Mouse (Mus musculus) layer of hippocampus, postnatal 36 days (tissue): ENCODE data around the gene Agbl3. TPM values are rescaled to one million over a fixed set of nuclear protein-coding genes. Genes with fewer than 3 reads are reported as not detected.

Experiments
- DNase-seq, 2 experiments: peaks; one replicate each; pipeline ENCODE4 v3.0.0; 2022
- total RNA-seq, 2 experiments: library from RNA; stranded (reverse); gene quantifications; 2 replicates each; pipeline ENCODE4 v1.2.3; 2021

Gene Agbl3
- total RNA-seq, 2 experiments from 2014 or later, result 13.7 to 13.8 TPM

GRCm38 (mm10) chr6:34797887-34798286 is 17.7 kb downstream of the Agbl3 start:
- no peak for DNase-seq

- no peak for DNase-seq
Observed at GRCm38 (mm10) chr6:34805582-34805981, 25.4 kb downstream of the Agbl3 start.

- DNase-seq, result no peak
Observed at GRCm38 (mm10) chr6:34810651-34811050, 30.4 kb downstream of the Agbl3 start.

DNA sequence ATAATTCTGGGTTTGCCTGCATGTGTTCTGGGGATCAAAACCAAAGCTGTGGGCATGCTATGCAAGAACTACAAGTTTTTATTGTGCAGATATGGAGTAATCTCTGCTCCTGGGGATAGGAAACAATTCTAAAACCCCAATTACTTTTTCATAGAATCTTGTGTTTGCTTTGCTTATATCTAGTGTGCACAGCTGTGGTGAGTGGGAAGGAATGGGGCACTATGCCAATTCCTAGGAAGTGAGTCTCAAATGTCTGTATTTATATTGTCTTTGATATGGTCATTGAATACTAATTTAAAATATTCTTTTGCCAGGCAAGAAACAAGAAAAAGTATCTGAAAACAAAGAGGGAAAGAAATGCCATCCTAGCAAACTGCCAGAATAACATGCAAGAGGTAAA is 44.2 kb downstream of the Agbl3 start:
- peak in 1 of 2 experiments; percentile 8 for DNase-seq

- DNase-seq, result no peak
Observed at GRCm38 (mm10) chr6:34832352-34832751, 52.1 kb downstream of the Agbl3 start.

GRCm38 (mm10) chr6:34861546-34862053 is 81.4 kb downstream of the Agbl3 start:
- DNase-seq, result no peak

DNA sequence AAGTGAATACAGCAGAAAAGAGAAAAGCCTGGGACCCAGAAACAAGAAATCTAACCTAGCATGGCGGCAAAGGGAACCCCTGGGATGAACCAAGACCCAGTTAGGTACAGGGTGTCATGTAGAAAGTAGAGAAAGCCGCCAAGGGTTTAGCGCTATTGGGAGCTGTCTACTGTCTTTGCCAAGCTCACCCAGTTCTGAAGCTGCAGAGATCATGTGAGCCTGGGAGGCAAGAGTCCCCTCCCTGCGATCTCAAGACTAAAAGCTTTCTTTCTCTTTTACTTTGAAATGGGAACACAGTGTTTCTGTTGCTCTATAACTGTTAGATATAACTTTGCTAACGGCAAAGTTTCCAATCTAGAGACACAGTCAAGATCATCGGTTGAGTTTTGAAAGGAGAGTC is 82.1 kb downstream of the Agbl3 start:
- no peak for DNase-seq

GRCm38 (mm10) chr6:34862791-34863403 is 82.7 kb downstream of the Agbl3 start, which contains the start of gene Tmem140:
Gene Tmem140 (plus strand): TSS chr6:34863146.
- no peak for DNase-seq

GRCm38 (mm10) chr6:34863786-34864514 is 83.7 kb downstream of the Agbl3 start:
- no peak for DNase-seq

GRCm38 (mm10) chr6:34865213-34865612 is 85.0 kb downstream of the Agbl3 start:
- DNase-seq, result no peak

- DNase-seq, result no peak
Observed at GRCm38 (mm10) chr6:34865711-34866593, 85.7 kb downstream of the Agbl3 start.

GRCm38 (mm10) chr6:34866786-34867185 is 86.6 kb downstream of the Agbl3 start:
- DNase-seq, result no peak

GRCm38 (mm10) chr6:34867301-34867994 is 87.2 kb downstream of the Agbl3 start:
- DNase-seq, result no peak

DNA sequence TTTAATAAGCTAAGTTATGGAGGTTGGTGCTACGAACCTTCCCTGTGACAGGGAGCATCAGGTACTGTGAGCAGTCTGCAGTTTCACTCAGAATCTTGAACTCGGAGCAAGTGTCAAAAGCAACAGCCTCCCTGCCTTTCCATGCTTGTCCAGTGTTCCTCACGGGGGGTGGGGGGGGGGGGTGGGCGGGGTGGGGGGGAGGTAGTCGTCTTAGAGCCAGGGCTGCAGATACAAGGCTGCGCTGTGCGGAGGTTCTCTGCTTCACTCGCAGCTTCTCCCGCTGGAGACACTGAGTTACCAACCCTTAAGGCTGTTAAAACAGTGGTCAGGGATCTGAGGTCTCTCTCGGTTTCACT is 87.7 kb downstream of the Agbl3 start:
- no peak for DNase-seq

- DNase-seq, result no peak
Observed at GRCm38 (mm10) chr6:34868507-34869217, 88.4 kb downstream of the Agbl3 start.

DNA sequence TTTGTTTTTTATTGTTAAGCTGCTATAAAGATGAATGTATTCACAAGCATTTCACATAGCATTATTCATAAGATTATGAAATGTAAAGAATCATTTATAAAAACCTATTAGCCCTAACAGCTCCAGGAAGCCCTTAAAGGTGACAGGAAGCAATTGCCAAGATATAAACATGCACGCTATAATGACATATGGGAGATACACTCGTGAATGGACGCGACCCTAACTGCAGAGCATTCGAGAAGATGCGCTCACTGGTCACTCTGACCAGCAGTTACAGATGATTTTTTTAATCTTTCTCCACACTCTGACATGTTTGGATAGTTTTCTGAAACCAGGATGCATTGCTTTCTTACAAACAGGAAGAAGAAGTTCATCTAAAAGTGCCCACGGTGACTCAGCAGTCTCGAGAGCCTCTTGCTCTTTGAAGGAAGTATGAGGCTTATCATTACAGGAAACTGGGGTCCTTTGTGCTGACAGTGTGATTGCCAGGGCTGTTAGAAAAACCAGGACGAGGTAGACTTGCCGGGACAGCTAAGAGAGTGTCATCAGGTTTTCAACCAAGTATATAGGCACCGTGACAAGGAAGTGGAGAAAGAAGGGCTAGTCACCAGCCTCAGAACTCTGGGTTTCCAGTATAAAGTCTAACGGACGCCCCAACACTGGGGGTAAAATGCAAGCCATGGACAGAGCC is 89.1 kb downstream of the Agbl3 start:
- no peak for DNase-seq

GRCm38 (mm10) chr6:34870136-34870535 is 89.9 kb downstream of the Agbl3 start:
- DNase-seq, result no peak

DNA sequence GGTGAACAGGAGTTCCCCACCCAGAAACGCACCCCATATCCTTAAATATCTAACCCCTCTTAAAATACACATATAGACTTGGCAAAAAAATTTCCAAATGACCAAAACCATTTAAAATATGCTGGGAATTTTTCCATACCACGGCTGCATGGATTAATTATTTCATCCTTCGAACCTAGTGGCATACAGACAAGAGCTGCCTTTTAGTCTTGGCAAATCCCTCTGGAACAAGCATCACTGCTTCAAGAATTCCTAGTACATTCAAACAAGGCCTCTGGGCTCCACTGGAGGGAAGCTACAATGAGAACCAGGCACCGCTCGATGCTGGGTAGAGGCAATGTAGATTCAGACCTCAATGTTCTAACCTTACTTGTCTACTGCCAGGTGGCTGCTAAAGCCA is 90.5 kb downstream of the Agbl3 start:
- DNase-seq, result no peak

DNA sequence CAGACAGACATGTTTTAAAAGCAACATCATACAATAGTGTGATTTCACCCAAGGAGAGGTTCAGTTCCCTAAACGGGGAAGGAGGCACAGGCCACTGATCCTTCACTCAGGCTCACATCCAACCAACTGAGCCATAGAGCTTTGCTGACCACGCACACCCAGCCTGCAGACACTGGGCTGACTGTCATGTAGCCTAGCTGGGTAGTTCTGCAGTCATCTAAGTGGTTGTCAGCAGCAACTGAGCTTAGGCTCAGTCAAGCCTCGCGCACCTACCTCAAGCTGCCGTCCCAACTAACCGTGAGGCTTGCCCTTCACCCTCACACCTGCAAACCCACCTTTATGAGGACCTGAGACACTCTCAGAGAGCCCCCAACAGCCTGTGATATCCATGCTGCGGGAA is 91.7 kb downstream of the Agbl3 start:
- no peak for DNase-seq

DNA sequence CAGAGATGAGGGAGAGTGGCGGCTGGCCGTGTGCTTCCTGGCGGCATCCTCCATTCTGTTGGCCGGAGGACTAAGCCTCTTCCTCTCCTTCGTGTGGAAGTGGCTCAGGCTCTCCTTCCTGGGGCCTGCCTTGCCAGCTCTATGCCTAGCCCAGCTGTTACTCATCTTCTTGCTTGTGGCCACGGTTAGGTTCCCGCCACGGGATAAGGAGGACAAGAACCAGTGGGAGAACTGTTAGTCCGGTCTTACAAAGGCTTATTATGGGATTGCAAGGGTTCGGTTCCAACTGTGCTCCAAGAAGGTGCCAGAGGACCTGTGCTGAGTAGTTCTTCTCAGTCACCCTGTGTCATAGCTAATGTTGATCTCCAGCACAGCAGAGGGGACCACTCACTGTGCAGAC is 92.6 kb downstream of the Agbl3 start:
- no peak for DNase-seq
